Mouse (Mus musculus): ENCODE results near the gene Serpina3f.

Gene Serpina3f

DNA sequence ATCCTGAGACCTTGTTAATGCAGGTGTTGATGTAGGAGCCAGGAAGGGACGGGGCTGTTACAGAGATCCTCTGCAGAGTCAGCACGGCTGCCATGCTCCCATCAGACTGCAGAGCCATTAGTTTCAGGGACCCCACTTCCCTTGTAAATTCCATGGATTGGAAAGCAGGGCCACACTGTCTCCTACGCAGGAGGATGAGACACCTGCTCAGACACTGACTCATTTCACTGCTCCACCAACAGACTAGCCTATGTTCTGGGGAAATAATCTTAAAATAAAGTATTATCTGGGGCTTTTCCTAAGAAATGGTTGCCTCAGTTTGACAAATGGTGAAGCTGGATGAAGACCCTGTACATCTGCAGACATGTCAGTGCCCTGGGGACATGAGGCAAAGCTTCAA, 33.9 kb downstream of the Serpina3f start:
- DNase-seq (ENCODE audit: extremely low spot score): no peak

- no peak for DNase-seq (ENCODE audit: extremely low spot score)
These were observed 46.7 kb downstream of the Serpina3f start for GRCm38 (mm10) chr12:104261041-104261440.

DNA sequence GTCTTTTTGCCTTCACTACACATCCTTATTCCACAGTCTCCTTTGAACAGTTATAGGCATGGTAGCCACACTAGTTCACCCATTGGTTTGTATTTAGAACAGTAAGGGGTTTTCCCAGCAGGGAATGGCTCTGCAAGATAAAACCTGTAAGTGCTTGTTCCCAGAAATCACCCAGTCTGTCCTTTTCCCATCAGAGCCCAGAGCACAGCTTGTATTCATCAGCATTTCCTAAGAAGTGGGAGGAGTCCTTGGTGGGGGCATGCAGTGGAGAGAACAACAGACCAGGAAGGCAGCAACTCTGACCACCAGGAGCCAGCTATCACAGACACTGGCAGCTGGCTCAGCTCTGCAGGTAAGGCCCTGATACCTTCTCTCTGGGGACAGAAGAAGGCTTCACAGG, 48.5 kb downstream of the Serpina3f start, which contains the start of gene Serpina3i:
Gene Serpina3i (plus strand): TSS at position 260 of the 400 bp plus-strand sequence.
- DNase-seq (ENCODE audit: extremely low spot score): no peak

GRCm38 (mm10) chr12:104266374-104266773, 52.0 kb downstream of the Serpina3f start:
- no peak for DNase-seq (ENCODE audit: extremely low spot score)

All from embryo, embryonic 9.5 days (tissue).